Mouse (Mus musculus): ENCODE data around the gene Arl14.

GRCm38 (mm10) chr3:69234525-69234924 lies 12.3 kb downstream of the Arl14 start:
- TF ChIP-seq POLR2A (IDR thresholded peaks at IDR 0.05; ENCODE audit: low read depth, low read length) (no peak), CTCF (IDR thresholded peaks at IDR 0.05; ENCODE audit: extremely low read depth, insufficient read length, insufficient replicate concordance, low read depth, low read length) (no peak)

All from small intestine, adult 2 months (tissue).